Mouse (Mus musculus) neural tube, embryonic 14.5 days (tissue): ENCODE data around the gene Commd6. TPM values are rescaled to one million over a fixed set of nuclear protein-coding genes. Genes with fewer than 3 reads are reported as not detected.

ENCODE experiments used
- ATAC-seq: fragments of 200-750 bp; cut with Nextera tagmentation; 2 replicates; pipeline ENCODE4 v1.8.0; 2017; ENCODE audit warnings: low read depth, mild to moderate bottlenecking, moderate TSS enrichment, moderate library complexity
- H3K27ac ChIP-seq: fragments of 300-500 bp; sonication (generic); 2 replicates; pipeline ENCODE4 v1.5.1; 2014; ENCODE audit warnings: low read depth, mild to moderate bottlenecking, control low read depth, low read length, moderate library complexity, mixed read lengths
- H3K27me3 ChIP-seq: fragments of 300-500 bp; sonication (generic); 2 replicates; pipeline ENCODE4 v1.6.1; 2014; ENCODE audit warnings: low read length; ENCODE audit not compliant: control insufficient read depth, insufficient read depth
- H3K36me3 ChIP-seq: fragments of 300-500 bp; sonication (generic); 2 replicates; pipeline ENCODE4 v1.6.1; 2014; ENCODE audit warnings: low read length, mixed read lengths; ENCODE audit not compliant: control insufficient read depth, insufficient read depth
- H3K4me1 ChIP-seq: fragments of 300-500 bp; sonication (generic); 2 replicates; pipeline ENCODE4 v1.6.1; 2014; ENCODE audit warnings: low read length; ENCODE audit not compliant: control insufficient read depth, insufficient read depth
- H3K4me2 ChIP-seq: fragments of 300-500 bp; sonication (generic); 2 replicates; pipeline ENCODE4 v1.6.1; 2014; ENCODE audit warnings: mild to moderate bottlenecking, low read depth, low read length, control low read depth
- H3K4me3 ChIP-seq: fragments of 300-500 bp; sonication (generic); 2 replicates; pipeline ENCODE4 v1.5.1; 2014; ENCODE audit warnings: low read depth, low read length, control low read depth, mixed read lengths
- H3K9ac ChIP-seq: fragments of 300-500 bp; sonication (generic); replicated peaks from 2 replicates; pipeline ENCODE4 v1.6.1; 2014; ENCODE audit warnings: low read depth, mild to moderate bottlenecking, control low read depth, low read length, mixed read lengths
- H3K9me3 ChIP-seq: fragments of 300-500 bp; sonication (generic); 2 replicates; pipeline ENCODE4 v1.6.1; 2016; ENCODE audit warnings: low read length; ENCODE audit not compliant: control insufficient read depth
- WGBS: fragments of 180-500 bp; shearing (Covaris S2); extraction: QIAGEN DNeasy Blood & Tissue Kit; methylation state at CpG from one replicate; pipeline ENCODE4 v1.1.7; 2014; 5-methylcytosine and 5-hydroxymethylcytosine counted together
- polyA plus RNA-seq: library from polyadenylated mRNA; unstranded; fragments of >200 nt; fragmentation: Nextera tagmentation; extraction: Ambion mirVana; gene quantifications from 2 replicates; pipeline ENCODE4 v1.2.1, GENCODE M21; 2014

Gene Commd6
- polyA plus RNA-seq, 1 experiment from 2014 or later: 90.2 TPM

GRCm38 (mm10) chr14:101586096-101586495 is 54.4 kb downstream of the Commd6 start:
- Histone ChIP-seq H3K36me3 (no peaks in the 10 kb centered on the region), H3K9ac (no peak overlapping the region), H3K27me3 (no peaks in the 10 kb centered on the region), H3K4me2 (no peak overlapping the region), H3K4me3 (no peak overlapping the region), H3K4me1 (no peaks in the 10 kb centered on the region), H3K9me3 (no peaks in the 10 kb centered on the region), H3K27ac (no peak overlapping the region)
- 77% methylated on average over 7 of the region's 7 CpGs for WGBS
- ATAC-seq: no peak

Other genes with a start within 250 kb of the Commd6 start
- gene Tbc1d4, start 31.5 kb downstream of the Commd6 start, polyA plus RNA-seq: 5.3 and 6.1 TPM in 2 replicates
- gene Uchl3, start 13.3 kb upstream of the Commd6 start, polyA plus RNA-seq: 237 and 280 TPM in 2 replicates
- gene Gm9922, start 89.1 kb upstream of the Commd6 start, polyA plus RNA-seq: not detected in 2 replicates
- 1.0 and 1.7 TPM in 2 replicates for gene Lmo7, start 89.3 kb upstream of the Commd6 start, polyA plus RNA-seq